Mouse (Mus musculus) erythroblast, embryonic 14.5 days (primary cell): ENCODE measurements around the gene Ccs.

Experiments
- GATA1 ChIP-seq: IDR thresholded peaks from 2 replicates; pipeline ENCODE4 v1.6.1; 2012; ENCODE audit warnings: low read length, inconsistent platforms, mixed read lengths
- TAL1 ChIP-seq: IDR thresholded peaks from 3 replicates; pipeline ENCODE4 v1.6.1; 2012; ENCODE audit warnings: low read length, inconsistent platforms, mixed read lengths

- TF ChIP-seq GATA1 = no peak
- TF ChIP-seq TAL1 = no peak
These were observed 40.0 kb downstream of the Ccs start for GRCm38 (mm10) chr19:4799083-4799482.
